Mouse (Mus musculus) macrophage (primary cell): ENCODE measurements at regions not wholly inside any gene's neighbourhood (a gene's known extent, or its start where the extent isn't known, plus 50 kb on each side); places are given as distances from the start of the nearest gene placed in this dataset.
"Not testable (repeated sequence)": the region's sequence is repeated elsewhere in the genome, so short reads cannot be mapped to it uniquely, and the experiment has no call there.

Experiments used
- H3K27ac ChIP-seq: fragments of 350-480 bp; formaldehyde crosslinking; 2 replicates; pipeline ENCODE4 v1.9.0; 2021
- H3K36me3 ChIP-seq: fragments of 350-480 bp; formaldehyde crosslinking; 2 replicates; pipeline ENCODE4 v1.9.0; 2021; ENCODE audit errors: inconsistent target
- H3K4me3 ChIP-seq: fragments of 350-480 bp; formaldehyde crosslinking; 2 replicates; pipeline ENCODE4 v1.9.0; 2021; ENCODE audit errors: inconsistent target
- H3K79me2 ChIP-seq: fragments of 350-480 bp; formaldehyde crosslinking; 2 replicates; pipeline ENCODE4 v1.9.0; 2021; ENCODE audit errors: inconsistent target
- WGBS: methylation state at CpG from one replicate; pipeline ENCODE4 v1.1.7; 2026; ENCODE audit warnings: inconsistent platforms; ENCODE audit not compliant: missing documents; 5-methylcytosine and 5-hydroxymethylcytosine counted together

GRCm38 (mm10) chr3:78594305-78594704 is 692.0 kb downstream of the Rapgef2 start:
- WGBS = 91% methylated on average over 11 of the region's 11 CpGs
- Histone ChIP-seq H3K36me3 (no peaks in the 10 kb centered on the region), H3K27ac (no peak overlapping the region), H3K79me2 (no peaks in the 10 kb centered on the region), H3K4me3 (no peak overlapping the region)

GRCm38 (mm10) chr3:78586639-78587038 is 699.7 kb downstream of the Rapgef2 start:
- Histone ChIP-seq H3K27ac (no peak overlapping the region), H3K36me3 (no peaks in the 10 kb centered on the region), H3K79me2 (no peaks in the 10 kb centered on the region), H3K4me3 (no peak overlapping the region)
- WGBS = 67% methylated on average over 1 of the region's 1 CpGs

GRCm38 (mm10) chr3:78581868-78582267 is 704.4 kb downstream of the Rapgef2 start:
- WGBS = 45% methylated on average over 1 of the region's 1 CpGs
- Histone ChIP-seq H3K4me3 (no peak overlapping the region), H3K27ac (no peak overlapping the region), H3K79me2 (no peaks in the 10 kb centered on the region), H3K36me3 (no peaks in the 10 kb centered on the region)

- no peak overlapping the region for H3K4me3 ChIP-seq
- no peak overlapping the region for H3K27ac ChIP-seq
- no peaks in the 10 kb centered on the region for H3K36me3 ChIP-seq
- 91% methylated on average over 3 of the region's 3 CpGs for WGBS
- no peaks in the 10 kb centered on the region for H3K79me2 ChIP-seq
These were observed 705.2 kb downstream of the Rapgef2 start for GRCm38 (mm10) chr3:78581100-78581499.

- no peak overlapping the region for H3K27ac ChIP-seq
- WGBS = 19% methylated on average over 2 of the region's 2 CpGs
These were observed 710.5 kb downstream of the Rapgef2 start for GRCm38 (mm10) chr3:78575667-78576464.

GRCm38 (mm10) chr3:78574807-78575206 is 711.5 kb downstream of the Rapgef2 start:
- Histone ChIP-seq H3K4me3 (no peak overlapping the region), H3K27ac (no peak overlapping the region), H3K36me3 (no peaks in the 10 kb centered on the region), H3K79me2 (no peaks in the 10 kb centered on the region)
- WGBS = 90% methylated on average over 3 of the region's 3 CpGs

More at GRCm38 (mm10) chr3:78575667-78576464, 710.5 kb downstream of the Rapgef2 start:
- Histone ChIP-seq H3K79me2 (no peaks in the 10 kb centered on the region), H3K4me3 (no peak overlapping the region), H3K36me3 (no peaks in the 10 kb centered on the region)

GRCm38 (mm10) chr3:78573299-78573698 is 713.0 kb downstream of the Rapgef2 start:
- WGBS = 83% methylated on average over 6 of the region's 6 CpGs
- no peak overlapping the region for H3K27ac ChIP-seq
- no peak overlapping the region for H3K4me3 ChIP-seq
- no peaks in the 10 kb centered on the region for H3K79me2 ChIP-seq
- no peaks in the 10 kb centered on the region for H3K36me3 ChIP-seq

GRCm38 (mm10) chr3:78564926-78565325 is 721.4 kb downstream of the Rapgef2 start:
- not testable (repeated sequence) for H3K79me2 ChIP-seq, H3K4me3 ChIP-seq, H3K36me3 ChIP-seq, H3K27ac ChIP-seq
